Mouse (Mus musculus) spleen, adult 18-20 months (tissue): ENCODE data around the gene Ackr3.

Experiments
- DNase-seq, 2 experiments: peaks; one replicate each; pipeline ENCODE4 v3.0.0; 2022; ENCODE audit warnings: mixed read lengths in 2 of 2

The Ackr3 gene

DNA sequence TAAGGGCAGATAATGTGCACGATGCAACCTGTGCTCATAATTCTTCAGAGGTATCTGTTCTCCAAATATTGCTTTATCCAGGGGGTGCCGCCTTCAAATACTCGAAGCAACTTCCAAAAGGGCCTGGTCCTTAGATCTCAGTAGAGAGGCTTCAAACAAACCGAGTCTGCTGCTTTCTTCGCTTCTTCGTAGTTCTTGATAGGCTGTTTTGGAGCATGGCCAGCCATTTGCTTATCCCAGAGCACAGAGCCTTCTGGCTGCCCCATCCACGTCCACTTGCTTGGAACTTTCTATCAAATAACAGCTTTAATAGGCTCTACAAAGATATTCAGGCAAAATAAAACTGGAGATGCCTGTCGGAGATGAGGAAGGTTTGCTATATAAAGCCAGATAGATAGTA is 58.6 kb downstream of the Ackr3 start:
- no peak for DNase-seq
